Mouse (Mus musculus) liver, embryonic 14.5 days (tissue): ENCODE data around the gene Mpp3.

Experiments used
- CTCF ChIP-seq: IDR thresholded peaks from 2 replicates; pipeline ENCODE4 v1.5.1; 2016; ENCODE audit warnings: antibody characterized with exemption, low read depth, control low read depth
- EP300 ChIP-seq: IDR thresholded peaks from 2 replicates; pipeline ENCODE4 v1.6.1; 2016; ENCODE audit warnings: antibody characterized with exemption, low read depth

- no peak for TF ChIP-seq CTCF
- no peak for TF ChIP-seq EP300
Measured at GRCm38 (mm10) chr11:102049875-102050482, 21.7 kb upstream of the Mpp3 start.
